Mouse (Mus musculus): Measurements from ENCODE around the gene Cox7c. TPM values are rescaled to one million over a fixed set of nuclear protein-coding genes. Genes with fewer than 3 reads are reported as not detected.
"Not testable (repeated sequence)": the region's sequence is repeated elsewhere in the genome, so short reads cannot be mapped to it uniquely, and the experiment has no call there.

The Cox7c gene
- total RNA-seq (2021): 100 to 1,000 TPM; 403 to 410 TPM

DNA sequence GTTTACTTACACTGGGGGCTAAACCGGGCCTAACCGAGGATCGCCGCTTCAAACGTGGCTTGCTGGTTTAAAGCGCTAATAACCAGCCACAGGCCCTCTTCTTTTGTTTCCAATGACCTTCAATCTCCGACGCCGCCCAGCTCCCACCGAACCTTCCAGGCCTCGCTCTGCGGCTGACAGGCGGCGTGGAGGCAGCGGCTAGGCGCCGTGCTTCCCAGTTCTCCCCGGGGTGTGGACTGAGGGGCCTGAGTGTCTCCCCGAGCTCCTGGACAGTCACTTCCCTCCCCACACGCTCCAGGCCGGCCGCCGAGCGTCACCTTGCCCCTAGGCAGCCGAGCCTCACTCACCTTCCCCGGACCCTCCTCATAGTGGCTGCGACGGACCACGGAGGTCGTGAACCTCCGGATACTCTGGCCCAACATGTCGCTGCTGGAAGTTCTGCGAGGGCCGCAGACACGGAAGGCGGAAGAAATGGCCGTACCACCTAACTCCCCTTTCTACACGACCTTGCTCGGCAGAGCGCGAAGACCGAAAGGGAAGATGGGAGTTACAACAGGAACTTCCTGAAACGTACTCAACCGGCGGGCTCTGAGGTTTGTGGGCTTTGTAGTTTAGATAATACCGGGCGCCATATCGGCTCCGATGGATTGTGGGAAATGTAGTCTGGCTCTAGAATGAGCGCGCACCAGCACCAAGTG, at the start of gene Cox7c:
Gene Cox7c, minus strand, starts transcription at position 651 of the 698 bp plus-strand sequence.
- intact Hi-C loops (cut with DNase I): no loop called here
- peak; percentile 88 to 96 for DNase-seq (ENCODE audit: low spot score in 2 of 2)

DNA sequence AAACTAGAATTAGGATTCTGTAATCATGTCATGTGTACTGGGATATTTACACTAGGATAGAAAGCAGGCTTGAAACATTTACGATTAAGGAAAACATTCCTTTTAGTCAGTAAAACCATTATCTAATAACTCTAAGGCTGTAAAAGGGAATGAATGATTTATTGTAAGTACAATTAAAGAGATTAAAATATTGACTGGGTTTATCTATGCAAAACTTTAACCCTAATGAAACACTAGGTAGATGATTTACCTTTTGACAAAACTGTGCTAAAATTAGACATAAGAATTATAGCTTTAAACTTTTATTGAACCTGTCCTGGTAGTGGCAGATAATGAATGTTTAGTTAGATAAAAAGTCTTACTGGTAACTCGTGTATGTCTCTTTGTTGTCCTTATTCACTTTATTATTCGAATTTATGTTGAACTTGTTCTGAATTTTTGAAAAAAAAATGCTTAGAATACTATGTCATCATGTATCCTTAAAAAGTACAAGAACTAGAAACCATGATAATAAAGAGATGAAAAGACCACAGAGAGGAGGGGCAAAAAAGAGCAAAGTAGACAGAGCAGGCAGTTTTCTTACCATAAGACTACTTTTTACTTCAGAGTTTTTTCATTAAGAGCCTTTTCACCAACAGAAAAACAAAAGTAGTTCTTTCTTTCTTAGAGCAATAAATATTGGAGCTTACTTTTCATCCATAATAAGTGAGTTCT, 21.5 kb upstream of the Cox7c start:
- DNase-seq (ENCODE audit: low spot score in 2 of 2): no peak
- intact Hi-C loops (cut with DNase I): no loop called here

DNA sequence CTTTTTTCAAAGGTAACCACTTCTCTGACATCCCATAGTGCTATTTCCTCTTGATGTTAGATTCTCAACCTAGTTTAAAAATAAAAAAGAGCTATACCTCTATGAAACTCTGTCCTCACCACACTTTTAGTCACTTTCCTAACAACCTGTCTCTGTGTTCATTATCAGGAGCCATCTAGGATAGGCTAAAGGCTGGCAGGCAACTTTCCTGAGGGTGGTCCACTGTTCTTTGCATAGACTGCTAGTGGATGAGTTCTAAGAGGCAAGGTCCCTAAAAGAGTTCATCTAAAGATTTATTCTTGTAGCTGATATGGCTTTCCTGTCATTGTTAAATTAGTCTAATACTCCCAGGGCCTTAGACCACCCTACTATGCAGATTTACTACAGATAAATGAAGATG, 20.8 kb upstream of the Cox7c start:
- intact Hi-C loops (cut with DNase I): no loop called here
- no peak for DNase-seq (ENCODE audit: low spot score in 2 of 2)

DNA sequence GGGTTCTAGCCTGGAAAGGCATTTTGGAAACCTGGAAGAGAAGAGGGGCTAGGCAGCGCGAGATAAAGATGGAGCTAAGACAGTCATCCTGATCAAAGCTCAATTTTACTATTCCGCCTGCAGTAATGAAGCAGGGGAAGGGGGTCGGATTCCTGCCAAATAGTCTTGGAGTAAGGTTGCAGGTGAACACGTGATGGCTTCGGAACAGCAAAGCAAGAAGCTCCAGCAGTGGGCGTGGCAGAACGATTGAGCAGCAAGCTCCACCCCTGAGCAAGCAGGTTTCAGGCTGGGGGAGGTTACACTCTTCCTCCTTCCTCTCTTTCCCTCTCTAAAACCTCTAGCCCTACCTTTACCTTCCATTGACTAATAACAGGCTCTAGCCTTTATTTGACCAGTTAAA, 7.4 kb upstream of the Cox7c start:
- DNase-seq (ENCODE audit: low spot score in 2 of 2); intact Hi-C loops (cut with DNase I): not testable (repeated sequence)

DNA sequence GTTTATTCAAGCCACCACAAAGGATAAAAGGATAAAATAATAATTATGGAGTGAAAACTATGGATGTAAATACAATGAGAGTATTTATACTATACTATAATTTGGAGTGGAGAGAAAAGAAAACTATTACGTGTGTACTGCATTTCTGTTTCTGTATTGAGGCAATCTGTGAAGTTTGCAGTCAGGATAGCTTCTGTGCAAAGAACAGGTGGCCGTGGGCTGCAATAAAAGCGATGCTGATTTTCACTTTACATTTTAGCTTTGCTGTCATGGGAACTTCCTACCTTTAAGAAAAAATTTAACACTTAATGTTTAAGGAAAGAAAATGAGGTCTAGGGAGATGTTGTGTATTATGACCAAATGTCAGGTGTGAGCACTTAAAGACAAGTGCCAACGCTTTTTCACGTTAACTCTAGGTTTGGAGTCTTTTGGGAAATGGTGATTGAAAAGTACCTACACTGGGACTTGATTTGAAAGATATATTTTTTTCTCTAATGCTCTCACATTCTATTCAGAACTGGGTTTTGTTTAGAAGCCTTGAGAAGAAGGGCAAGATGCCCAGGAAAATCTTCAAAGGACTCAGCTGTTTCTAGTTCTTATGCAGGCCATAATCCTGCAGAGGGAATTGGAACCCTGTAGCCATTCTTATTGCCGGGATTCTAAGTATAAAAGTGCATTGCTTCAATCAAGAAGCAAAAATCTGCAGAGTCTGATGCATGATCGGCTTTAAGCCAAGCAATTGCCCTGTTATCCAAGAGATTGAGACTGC, 41.6 kb downstream of the Cox7c start:
- peak; percentile 11 to 62 for DNase-seq (ENCODE audit: low spot score in 2 of 2)
- intact Hi-C loops (cut with DNase I): no loop called here

All from left cerebral cortex, postnatal 25 days (tissue).